Mouse (Mus musculus) cerebellum, adult 2 months (tissue): Measurements from ENCODE around the gene Ldlrap1. TPM values are rescaled to one million over a fixed set of nuclear protein-coding genes. Genes with fewer than 3 reads are reported as not detected.

Experiments
- DNase-seq, 2 experiments: peaks; one replicate each; pipeline ENCODE4 v3.0.0; 2021
- H3K27ac ChIP-seq: fragments of 200-500 bp; 2 replicates; pipeline ENCODE4 v1.5.1; 2012; ENCODE audit warnings: low read length, control low read depth, inconsistent platforms; ENCODE audit not compliant: insufficient read depth
- H3K27me3 ChIP-seq: fragments of 200-500 bp; 2 replicates; pipeline ENCODE4 v1.6.1; 2012; ENCODE audit warnings: inconsistent platforms, mild to moderate bottlenecking, low read length, moderate library complexity; ENCODE audit not compliant: control insufficient read depth, insufficient read depth
- H3K4me1 ChIP-seq: fragments of 200-500 bp; 2 replicates; pipeline ENCODE4 v1.6.1; 2011; ENCODE audit warnings: low read length; ENCODE audit not compliant: control insufficient read depth, insufficient read depth
- H3K4me3 ChIP-seq: fragments of 200-500 bp; replicated peaks from 2 replicates; pipeline ENCODE3; 2011; ENCODE audit warnings: mild to moderate bottlenecking, low read depth, low read length, control low read depth; ENCODE audit not compliant: insufficient read depth
- CTCF ChIP-seq: fragments of 200-500 bp; IDR thresholded peaks from 2 replicates; pipeline ENCODE4 v1.5.1; 2011; ENCODE audit warnings: low read depth, mild to moderate bottlenecking, control low read depth, low read length, moderate library complexity, borderline replicate concordance; ENCODE audit not compliant: insufficient read depth
- POLR2A ChIP-seq: fragments of 200-500 bp; IDR thresholded peaks from 2 replicates; pipeline ENCODE4 v1.6.1; 2011; ENCODE audit warnings: low read length, control low read depth, borderline replicate concordance; ENCODE audit not compliant: insufficient read depth
- WGBS: fragments of 180-500 bp; shearing (Covaris S2); methylation state at CpG from one replicate; pipeline ENCODE4 v1.1.7; 2018; 5-methylcytosine and 5-hydroxymethylcytosine counted together
- polyA plus RNA-seq: library from polyadenylated mRNA; depleted of rRNA; stranded (reverse); fragments of >200 nt; gene quantifications from 2 replicates; pipeline ENCODE4 v1.2.3, GENCODE M21; 2012

Ldlrap1 gene
- polyA plus RNA-seq, 1 experiment: 16.0 TPM

DNA sequence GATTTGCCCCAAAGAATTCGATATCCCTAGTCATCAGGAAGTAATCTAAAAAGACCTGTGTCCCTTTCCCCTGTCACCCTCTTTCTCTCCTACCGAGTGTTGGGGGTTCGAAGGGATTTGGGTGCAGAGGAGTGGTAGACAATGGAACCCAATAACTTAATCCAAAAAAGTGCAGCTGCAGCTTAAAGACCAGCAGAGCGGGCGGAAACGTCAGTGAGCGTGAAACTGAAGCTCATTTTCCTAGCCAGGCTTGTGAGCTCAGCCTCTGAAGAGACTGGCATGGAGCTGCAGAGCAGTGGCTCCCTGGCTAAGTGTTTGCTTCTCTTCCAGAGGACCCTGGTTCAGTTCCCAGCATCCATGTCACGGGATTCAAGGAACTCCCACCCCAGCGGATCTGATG, 34.5 kb downstream of the Ldlrap1 start:
- no peak overlapping the region for H3K4me3 ChIP-seq
- no peaks in the 10 kb centered on the region for H3K4me1 ChIP-seq
- TF ChIP-seq CTCF (no peak), POLR2A (no peak)
- 67% methylated on average over 9 of the region's 9 CpGs for WGBS
- H3K27me3 ChIP-seq: no peaks in the 10 kb centered on the region
- DNase-seq: no peak
- H3K27ac ChIP-seq: no peak overlapping the region

DNA sequence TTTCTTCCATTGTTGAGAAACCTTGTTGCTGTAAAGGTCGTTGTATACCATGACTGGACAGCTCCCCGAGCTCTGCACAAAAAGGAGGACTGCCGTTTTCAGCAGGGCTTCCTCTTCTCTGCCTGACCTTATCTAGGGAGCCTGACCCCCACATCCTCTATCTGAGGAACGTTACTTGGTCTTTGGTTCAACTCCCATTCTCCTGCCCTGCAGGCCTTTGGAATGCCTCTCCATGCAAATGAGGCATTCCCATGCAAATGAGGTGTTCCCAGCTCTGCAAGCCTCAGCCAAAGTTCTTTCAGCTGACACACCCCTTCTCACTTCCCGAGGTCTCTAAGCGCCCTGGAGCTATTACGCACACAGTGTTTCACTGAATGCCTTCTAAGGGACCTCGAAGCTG, 37.7 kb downstream of the Ldlrap1 start:
- H3K27me3 ChIP-seq: no peaks in the 10 kb centered on the region

DNA sequence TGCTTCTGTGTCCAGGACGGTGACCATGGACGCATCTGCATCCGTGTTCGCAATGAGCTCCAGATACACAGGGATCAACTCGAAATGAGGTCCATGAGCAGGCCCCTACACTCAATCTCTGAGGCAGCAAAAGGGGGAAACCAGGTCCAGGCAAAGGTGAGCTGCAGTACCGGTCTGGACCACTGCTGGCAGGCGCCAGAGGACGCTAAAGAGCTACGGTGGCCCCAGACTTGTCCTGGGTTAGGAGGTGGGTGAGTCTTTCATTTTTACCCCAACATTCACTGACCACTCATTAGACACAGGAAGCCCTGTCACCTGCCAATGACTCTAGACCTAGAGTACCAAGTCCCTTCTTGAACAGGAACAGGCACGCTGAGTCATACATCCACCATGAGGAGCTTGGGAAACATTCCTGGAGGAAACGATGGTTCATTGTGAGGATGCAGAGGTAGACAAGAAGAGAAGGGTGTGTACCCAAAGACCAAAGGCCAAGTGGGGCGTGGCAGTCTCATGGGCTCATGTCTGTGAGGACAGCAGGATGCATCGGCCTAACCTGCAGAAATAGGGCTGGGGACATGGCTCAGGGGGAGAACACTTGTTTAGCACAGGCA, 42.0 kb downstream of the Ldlrap1 start:
- no peak for DNase-seq
- WGBS: 72% methylated on average over 13 of the region's 13 CpGs
- TF ChIP-seq CTCF (no peak), POLR2A (no peak)

More for the DNA sequence above, 37.7 kb downstream of the Ldlrap1 start:
- no peak overlapping the region for H3K27ac ChIP-seq
- H3K4me1 ChIP-seq: no peaks in the 10 kb centered on the region
- no peak for TF ChIP-seq CTCF
- no peak for TF ChIP-seq POLR2A
- H3K4me3 ChIP-seq: no peak overlapping the region
- no peak for DNase-seq
- WGBS: 39% methylated on average over 8 of the region's 8 CpGs

DNA sequence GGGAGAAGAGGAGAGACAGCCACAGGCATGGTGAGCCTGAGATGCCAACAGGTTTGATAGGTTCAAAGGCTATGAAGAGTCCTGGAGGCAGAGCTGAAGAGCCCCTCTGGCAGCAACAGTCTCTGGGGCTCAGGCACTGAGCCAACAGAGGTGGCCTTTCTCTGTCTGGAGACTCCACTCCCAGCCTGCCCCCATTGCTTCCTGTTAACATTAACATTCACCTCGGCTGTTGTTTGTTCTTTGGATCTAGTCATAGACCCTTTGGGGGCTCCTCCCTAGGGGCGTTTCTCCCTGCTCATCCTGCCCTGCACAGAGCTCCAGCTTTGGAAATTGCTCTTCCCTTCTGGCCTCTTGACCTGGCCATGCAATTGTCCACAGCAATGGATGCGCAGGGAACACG, 42.9 kb downstream of the Ldlrap1 start:
- Histone ChIP-seq H3K27ac (no peak overlapping the region), H3K4me3 (no peak overlapping the region), H3K27me3 (no peaks in the 10 kb centered on the region), H3K4me1 (no peaks in the 10 kb centered on the region)
- TF ChIP-seq CTCF (no peak), POLR2A (no peak)
- no peak for DNase-seq
- 68% methylated on average over 4 of the region's 4 CpGs for WGBS

More for the DNA sequence above, 42.0 kb downstream of the Ldlrap1 start:
- Histone ChIP-seq H3K4me3 (no peak overlapping the region), H3K4me1 (no peaks in the 10 kb centered on the region), H3K27ac (no peak overlapping the region), H3K27me3 (no peaks in the 10 kb centered on the region)

DNA sequence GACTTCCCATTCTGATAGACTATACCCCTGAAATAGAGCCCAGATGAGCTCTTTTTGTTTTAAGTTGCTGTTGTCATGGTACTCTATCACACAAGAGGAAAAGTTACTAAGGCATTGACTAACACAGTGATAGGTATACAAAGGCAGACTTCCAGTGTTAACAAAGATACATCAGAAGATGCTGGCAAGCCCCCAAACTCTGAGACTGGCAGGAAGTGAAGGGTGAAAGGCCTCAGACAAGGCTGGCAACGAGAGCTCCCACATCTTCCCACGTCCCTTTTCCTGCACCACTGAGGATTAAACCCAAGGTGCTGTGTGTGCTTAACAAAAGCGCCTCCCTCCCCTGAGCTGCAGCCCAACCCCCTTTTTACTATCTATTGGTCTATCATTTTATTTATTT, 44.6 kb downstream of the Ldlrap1 start:
- no peak overlapping the region for H3K4me3 ChIP-seq
- H3K27me3 ChIP-seq: no peaks in the 10 kb centered on the region
- WGBS: 73% methylated on average over 3 of the region's 3 CpGs
- DNase-seq: no peak
- no peak overlapping the region for H3K27ac ChIP-seq
- TF ChIP-seq CTCF: no peak
- no peak for TF ChIP-seq POLR2A
- H3K4me1 ChIP-seq: no peaks in the 10 kb centered on the region

DNA sequence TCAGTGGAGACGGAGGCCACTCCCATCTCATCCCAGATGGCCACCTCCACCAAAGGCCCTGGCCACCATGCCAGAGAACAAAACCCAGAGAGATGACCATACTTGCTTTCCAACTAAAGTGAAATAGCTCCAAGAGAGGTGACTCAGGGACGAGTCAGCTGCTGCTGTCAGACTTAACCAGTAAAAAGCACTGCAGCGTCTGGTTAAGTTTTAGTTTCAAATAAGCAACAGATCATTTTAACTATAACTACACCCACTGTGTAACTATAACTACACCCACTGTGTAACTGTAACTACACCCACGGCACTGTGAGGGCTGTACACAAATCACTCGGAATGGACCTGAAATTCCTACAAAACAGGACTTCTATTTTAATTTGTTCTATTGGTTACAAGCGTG, 46.7 kb downstream of the Ldlrap1 start:
- DNase-seq: no peak
- Histone ChIP-seq H3K4me1 (no peaks in the 10 kb centered on the region), H3K27me3 (no peaks in the 10 kb centered on the region), H3K27ac (no peak overlapping the region), H3K4me3 (no peak overlapping the region)
- 95% methylated on average over 6 of the region's 6 CpGs for WGBS
- TF ChIP-seq CTCF (no peak), POLR2A (no peak)

DNA sequence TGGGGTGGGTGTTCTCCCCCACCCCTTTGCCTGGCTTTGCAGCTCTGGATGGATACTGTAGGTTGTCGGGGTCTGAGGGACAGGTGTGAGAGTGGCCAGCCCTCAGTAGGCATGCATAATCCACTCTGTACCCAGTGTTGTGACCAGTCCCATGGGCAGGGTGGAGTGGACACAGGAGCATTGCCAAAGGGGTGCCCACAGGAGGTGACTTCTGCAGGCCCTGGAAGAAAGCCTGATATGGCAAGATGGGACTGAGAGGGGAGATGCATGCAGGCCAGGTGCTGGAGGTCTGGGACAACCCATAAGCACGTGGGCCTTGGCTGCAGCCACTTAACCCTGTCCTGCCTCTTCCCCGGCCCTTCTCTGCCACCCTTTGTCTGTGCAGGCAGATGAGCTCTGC, 47.5 kb downstream of the Ldlrap1 start:
- TF ChIP-seq CTCF: no peak
- TF ChIP-seq POLR2A: no peak
- WGBS: 60% methylated on average over 3 of the region's 3 CpGs
- Histone ChIP-seq H3K4me3 (no peak overlapping the region), H3K27me3 (no peaks in the 10 kb centered on the region), H3K4me1 (no peaks in the 10 kb centered on the region), H3K27ac (no peak overlapping the region)
- no peak for DNase-seq

DNA sequence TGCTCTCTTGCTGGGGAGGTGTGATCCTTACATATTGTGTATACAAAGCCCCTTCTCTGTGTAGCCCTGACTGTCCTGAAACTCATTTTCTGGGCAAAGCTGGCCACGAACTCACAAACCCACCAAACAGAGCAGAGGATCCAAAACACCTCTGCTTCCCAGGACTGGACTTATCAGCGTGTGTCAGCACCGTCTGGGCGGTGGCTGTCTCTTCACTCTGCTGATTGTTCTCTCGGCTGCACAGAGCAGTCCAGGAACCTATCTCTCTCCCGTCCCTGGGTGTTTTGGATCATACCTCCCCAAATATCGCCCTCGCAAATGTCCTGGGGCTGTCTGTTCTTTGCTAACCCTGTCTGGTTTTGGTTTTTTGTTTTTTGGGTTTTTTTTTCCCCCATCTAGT, 48.3 kb downstream of the Ldlrap1 start:
- WGBS: 81% methylated on average over 8 of the region's 8 CpGs

More for the DNA sequence above, 48.3 kb downstream of the Ldlrap1 start:
- no peak for DNase-seq
- no peak overlapping the region for H3K4me3 ChIP-seq
- H3K4me1 ChIP-seq: no peaks in the 10 kb centered on the region
- H3K27ac ChIP-seq: no peak overlapping the region
- H3K27me3 ChIP-seq: no peaks in the 10 kb centered on the region
- no peak for TF ChIP-seq CTCF
- TF ChIP-seq POLR2A: no peak
